Comparison of ENCODE assay signal across 11 mouse cellular contexts in genomic region chr4:134660630-134661183, GRCm38 (mm10). TPM values are rescaled to one million over a fixed set of nuclear protein-coding genes. Genes with fewer than 3 reads are reported as not detected.
DNase-seq lines count a peak whose midpoint lies in the region; ATAC-seq and TF ChIP-seq lines count a peak whose summit lies in the region.
"Had no signal": no experiment of that assay in that cellular context is flagged by ENCODE, and none has a peak within 500 bp of the region (broad histone marks: within the 10 kb centered on the region; RNA-seq: fewer than 3 reads in every experiment).

No protein-coding gene starts in this region.

- no peak overlapping the region for H3K4me3 ChIP-seq in hindbrain, postnatal 0 days (ENCODE audit: low read length)
- no peak overlapping the region for H3K4me3 ChIP-seq in neural tube, embryonic 14.5 days (ENCODE audit: low read depth, low read length)

- H3K4me2 ChIP-seq in hindbrain, postnatal 0 days (ENCODE audit: low read depth, low read length), result 0 out of 2 replicates have a peak overlapping the region, but pooled peaks have one; percentile 41
- H3K4me2 ChIP-seq in neural tube, embryonic 14.5 days (ENCODE audit: low read depth, low read length), result peak overlapping the region; percentile 42; the same call in 1 of the 2 replicates

- H3K4me1 ChIP-seq in hindbrain, postnatal 0 days (ENCODE audit: insufficient read depth, low read length), result peaks cover 26% of the 10 kb centered on the region; the same call in 1 of the 2 replicates
- peaks cover 24% of the 10 kb centered on the region for H3K4me1 ChIP-seq in neural tube, embryonic 14.5 days (ENCODE audit: control insufficient read depth, insufficient read depth, low read length)

- no peaks in the 10 kb centered on the region for H3K27me3 ChIP-seq in hindbrain, postnatal 0 days (ENCODE audit: insufficient read depth, low read length)
- no peaks in the 10 kb centered on the region for H3K27me3 ChIP-seq in neural tube, embryonic 14.5 days (ENCODE audit: control insufficient read depth, insufficient read depth, low read length)

- ATAC-seq in hindbrain, postnatal 0 days, result no peak
- no peak for ATAC-seq in neural tube, embryonic 14.5 days (ENCODE audit: low read depth)

- H3K9ac ChIP-seq in hindbrain, postnatal 0 days (replicated peaks; ENCODE audit: low read length), result 0 out of 2 replicates have a peak overlapping the region, but pooled peaks have one; percentile 28
- H3K9ac ChIP-seq in neural tube, embryonic 14.5 days (replicated peaks; ENCODE audit: low read depth, low read length), result no peak overlapping the region

- 26% methylated on average over 18 of the region's 18 CpGs for WGBS in hindbrain, postnatal 0 days
- 10% methylated on average over 18 of the region's 18 CpGs for WGBS in neural tube, embryonic 14.5 days

- no peaks in the 10 kb centered on the region for H3K9me3 ChIP-seq in hindbrain, postnatal 0 days (ENCODE audit: low read length)
- no peaks in the 10 kb centered on the region for H3K9me3 ChIP-seq in neural tube, embryonic 14.5 days (ENCODE audit: control insufficient read depth, low read length)

- peak; percentile 30 for DNase-seq in cerebellum, adult 11-12 months
- no peak for DNase-seq in cerebellum, adult 11 months
- DNase-seq in retina, postnatal 1 day, result peak; percentile 50
- no peak for DNase-seq in retina, embryonic 14.5 days (ENCODE audit: low spot score)
- DNase-seq in hindbrain, postnatal 0 days (ENCODE audit: low spot score), result no peak
- DNase-seq in left cerebral cortex, postnatal 4 days, result no peak
- no peak for DNase-seq in MN1 (ENCODE audit: low spot score)
- DNase-seq: heart, adult 11 months; spleen, adult 18-20 months had no signal

- intact Hi-C loops in left cerebral cortex, postnatal 4 days (cut with DNase I), result no loop called here

- no peaks in the 10 kb centered on the region for H3K36me3 ChIP-seq in hindbrain, postnatal 0 days (ENCODE audit: insufficient read depth, low read length)
- H3K36me3 ChIP-seq in neural tube, embryonic 14.5 days (ENCODE audit: control insufficient read depth, insufficient read depth, low read length), result no peaks in the 10 kb centered on the region

- peak overlapping the region; percentile 65 for H3K27ac ChIP-seq in hindbrain, postnatal 0 days
- H3K27ac ChIP-seq in neural tube, embryonic 14.5 days (ENCODE audit: low read depth, low read length), result peak overlapping the region; percentile 79; the same call in 1 of the 2 replicates
- H3K27ac ChIP-seq: macrophage had no signal

- TF ChIP-seq CTCF in hindbrain, postnatal 0 days (IDR thresholded peaks at IDR 0.05; ENCODE audit: low read depth), result 0 out of 2 replicates have a peak, but pooled peaks have one; percentile 34

RNA-seq across cellular contexts. Expression of gene Man1c1, which starts 43.4 kb away (rescaled TPM):
- 36.1 and 40.5 TPM in 2 replicates for total RNA-seq in hindbrain, postnatal 0 days (2014; rRNA removed)
- polyA plus RNA-seq in hindbrain, postnatal 0 days (2015; fragmentation: Nextera tagmentation; extraction: Ambion mirVana), result 5.8 and 7.1 TPM in 2 replicates
- 5.6 and 7.3 TPM in 2 replicates for polyA plus RNA-seq in neural tube, embryonic 14.5 days (2014; fragmentation: Nextera tagmentation; extraction: Ambion mirVana)
- 10 to 100 TPM; 12.2 to 13.7 TPM for total RNA-seq in left cerebral cortex, postnatal 4 days (2021)

Comparison
In these comparisons a context has a peak if more than half of its experiments do, and no peak if none do; other contexts are left out.
1. DNase-seq: peak in cerebellum, adult 11-12 months (single experiment) and retina, postnatal 1 day (single experiment); none in cerebellum, adult 11 months (single experiment), retina, embryonic 14.5 days (single experiment), hindbrain, postnatal 0 days (single experiment), left cerebral cortex, postnatal 4 days (single experiment) and MN1 (single experiment).